Mouse (Mus musculus) gastrocnemius, postnatal 4 days (tissue): ENCODE measurements around the gene Agpat4. TPM values are rescaled to one million over a fixed set of nuclear protein-coding genes. Genes with fewer than 3 reads are reported as not detected.

Source experiments
- DNase-seq, 2 experiments: peaks; one replicate each; pipeline ENCODE4 v3.0.0; 2021 to 2022; ENCODE audit warnings: low spot score in 2 of 2, mixed read lengths in 2 of 2
- total RNA-seq, 2 experiments: library from RNA; stranded (reverse); gene quantifications; 2 replicates each; pipeline ENCODE4 v1.2.3; 2021

Agpat4 gene
- total RNA-seq, 2 experiments from 2014 or later, result 11.2 to 13.5 TPM

GRCm38 (mm10) chr17:12159187-12160060 is 40.9 kb downstream of the Agpat4 start:
- no peak for DNase-seq

DNA sequence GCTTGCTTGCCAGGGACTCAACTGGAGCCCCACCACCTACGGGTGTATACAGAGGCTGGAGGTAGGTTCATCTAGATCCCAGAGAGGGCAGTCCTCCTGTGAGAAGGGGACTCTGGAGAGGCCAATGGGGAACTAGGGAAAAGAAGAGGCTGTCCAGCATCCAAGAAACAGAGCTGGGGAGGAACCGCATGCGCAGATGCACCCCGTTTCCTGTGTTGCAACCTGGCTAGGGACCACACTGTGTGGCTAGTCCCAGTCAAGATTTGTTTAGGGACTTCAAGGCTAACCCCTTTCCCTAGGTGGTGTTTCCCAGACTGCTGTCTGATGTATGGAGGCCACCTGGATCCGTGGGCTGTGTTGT is 41.5 kb downstream of the Agpat4 start:
- DNase-seq, result no peak

DNA sequence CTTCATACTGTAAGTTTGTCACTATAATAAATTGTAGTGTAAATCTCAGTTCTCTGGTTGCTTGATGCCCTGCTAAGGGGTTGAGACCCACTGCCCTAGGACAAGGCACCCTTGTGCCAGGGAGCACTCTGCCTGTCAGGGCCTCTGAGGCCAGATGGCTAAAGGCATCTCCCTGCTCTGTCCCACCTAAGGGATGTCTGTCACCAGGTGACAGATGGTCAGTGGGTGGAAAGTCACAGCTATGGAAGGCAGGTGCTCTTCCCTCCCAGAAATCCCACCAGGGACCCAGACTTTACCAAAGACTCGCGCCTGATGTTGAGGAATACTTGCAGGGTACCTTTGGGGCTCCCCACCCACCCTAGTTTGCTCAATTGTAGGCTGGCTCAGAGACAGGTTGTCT is 42.0 kb downstream of the Agpat4 start:
- no peak for DNase-seq

- DNase-seq, result no peak
Observed at GRCm38 (mm10) chr17:12160984-12161764, 42.7 kb downstream of the Agpat4 start.

DNA sequence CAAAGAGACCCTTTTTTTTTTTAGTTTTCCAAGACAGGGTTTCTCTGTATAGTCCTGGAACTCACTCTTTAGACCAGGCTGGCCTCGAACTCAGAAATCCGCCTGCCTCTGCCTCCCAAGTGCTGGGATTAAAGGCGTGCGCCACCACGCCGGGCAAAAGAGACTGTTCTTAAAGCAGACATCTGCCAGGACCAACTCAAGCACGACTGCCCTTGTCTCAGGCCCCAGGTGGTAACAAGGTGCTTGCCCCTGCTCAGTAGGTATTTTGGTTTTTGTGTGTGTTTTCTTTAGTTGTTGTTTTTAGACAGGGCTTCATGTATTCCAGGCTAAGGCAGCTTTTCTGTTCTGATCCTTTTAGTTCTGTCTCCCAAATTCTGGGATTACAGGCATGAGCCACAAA is 43.4 kb downstream of the Agpat4 start:
- no peak for DNase-seq

GRCm38 (mm10) chr17:12162824-12163223 is 44.3 kb downstream of the Agpat4 start:
- no peak for DNase-seq

DNA sequence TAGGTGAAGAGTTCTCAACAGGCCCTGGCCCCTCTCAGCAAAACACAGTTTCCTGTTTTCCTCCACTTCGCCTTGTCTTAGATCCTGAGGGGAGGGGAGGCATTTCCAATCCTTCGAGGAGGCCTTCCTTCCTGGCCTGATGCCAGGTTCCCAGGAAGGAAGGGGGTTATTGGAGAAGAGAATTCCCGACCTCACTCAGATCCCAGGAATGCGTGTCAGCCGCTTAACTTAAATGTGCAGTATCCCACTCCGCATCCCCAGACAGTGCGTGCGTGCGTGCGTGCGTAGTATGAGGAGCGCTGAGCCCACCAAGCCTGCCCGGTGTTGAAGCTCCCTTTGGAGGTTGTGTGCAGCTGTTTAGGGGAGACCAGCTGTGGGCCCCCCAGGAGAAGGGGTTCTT is 44.9 kb downstream of the Agpat4 start:
- DNase-seq, result no peak

GRCm38 (mm10) chr17:12163903-12164302 is 45.4 kb downstream of the Agpat4 start:
- no peak for DNase-seq

- DNase-seq, result no peak
Observed at GRCm38 (mm10) chr17:12164507-12164906, 46.0 kb downstream of the Agpat4 start.

GRCm38 (mm10) chr17:12165009-12165695 is 46.6 kb downstream of the Agpat4 start:
- no peak for DNase-seq

- DNase-seq, result no peak
Observed at GRCm38 (mm10) chr17:12165701-12166100, 47.2 kb downstream of the Agpat4 start.

DNA sequence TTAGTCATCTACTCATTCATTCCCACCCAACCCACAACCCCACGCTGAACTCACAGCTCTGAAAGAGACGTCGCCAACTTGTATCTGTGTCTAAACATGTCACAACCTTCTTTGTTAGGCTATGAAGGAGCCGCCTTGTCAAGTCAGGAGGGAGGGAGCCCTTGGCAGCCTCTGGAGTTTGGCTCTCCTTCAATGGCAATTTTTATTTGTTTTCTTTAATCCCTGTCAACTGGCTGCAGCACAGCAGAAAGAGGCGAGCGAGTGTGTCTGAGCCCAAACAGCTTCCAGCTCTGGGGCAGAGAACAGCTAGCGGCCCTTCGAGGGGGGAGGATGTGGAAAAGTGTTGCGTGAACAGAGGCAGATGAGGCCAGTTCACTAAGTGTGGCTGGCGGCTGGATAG is 50.0 kb downstream of the Agpat4 start:
- peak; percentile 33 to 57 for DNase-seq

GRCm38 (mm10) chr17:12169326-12169836 is 50.9 kb downstream of the Agpat4 start:
- no peak for DNase-seq

DNA sequence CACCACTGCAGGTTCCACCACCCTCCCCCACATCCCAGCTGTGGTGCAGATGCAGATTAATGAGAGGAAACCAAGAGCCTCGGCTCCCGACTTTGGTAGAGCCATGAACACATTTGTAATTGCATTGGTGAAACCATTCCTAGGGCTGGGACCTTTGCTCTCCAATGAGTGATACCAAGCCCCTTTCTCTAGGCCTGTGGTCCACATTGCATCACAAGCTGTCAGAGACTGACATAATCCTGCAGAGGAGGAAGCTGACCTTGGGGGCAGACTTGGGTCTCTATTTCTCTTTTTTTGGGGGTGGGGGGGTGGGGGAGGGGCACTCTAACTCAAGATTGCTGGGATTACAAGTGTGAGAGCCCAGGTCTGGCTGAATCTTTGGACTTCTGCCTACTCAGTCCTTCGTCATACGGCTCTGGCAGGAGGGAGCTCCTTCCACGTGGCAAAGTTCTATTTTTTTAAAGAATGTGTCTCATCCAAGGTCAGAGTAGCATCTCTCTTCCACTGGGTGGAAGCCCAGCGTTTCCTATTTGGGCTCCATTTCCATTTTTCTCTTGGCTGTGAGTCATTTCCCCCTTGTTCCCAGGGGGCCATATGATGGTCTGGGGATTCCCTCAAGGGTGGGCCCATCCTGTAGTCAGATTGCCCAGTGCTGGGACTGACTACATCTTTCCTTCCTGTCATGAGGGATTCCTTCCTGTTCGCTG is 52.4 kb downstream of the Agpat4 start:
- no peak for DNase-seq

DNA sequence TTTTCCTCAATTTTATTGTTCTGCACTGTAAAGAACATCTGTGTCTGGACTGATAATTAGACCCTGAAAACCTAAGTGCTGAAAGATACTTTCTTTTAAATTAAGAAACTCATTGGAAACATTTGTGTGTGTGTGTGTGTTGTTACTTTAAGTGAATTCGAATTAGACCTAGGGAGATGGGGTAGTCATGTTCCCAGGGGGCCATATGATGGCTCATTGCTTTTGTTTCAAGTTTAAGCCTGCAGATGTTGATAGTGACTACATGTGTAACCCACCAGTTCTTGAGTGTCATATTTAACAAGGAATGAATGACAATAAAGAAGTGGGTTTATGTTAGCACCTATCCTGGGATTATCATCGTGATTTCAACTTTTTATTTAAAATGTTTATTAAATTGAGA is 53.2 kb downstream of the Agpat4 start:
- no peak for DNase-seq

GRCm38 (mm10) chr17:12174221-12174620 is 55.7 kb downstream of the Agpat4 start:
- no peak for DNase-seq

GRCm38 (mm10) chr17:12174896-12175295 is 56.4 kb downstream of the Agpat4 start:
- DNase-seq, result no peak

DNA sequence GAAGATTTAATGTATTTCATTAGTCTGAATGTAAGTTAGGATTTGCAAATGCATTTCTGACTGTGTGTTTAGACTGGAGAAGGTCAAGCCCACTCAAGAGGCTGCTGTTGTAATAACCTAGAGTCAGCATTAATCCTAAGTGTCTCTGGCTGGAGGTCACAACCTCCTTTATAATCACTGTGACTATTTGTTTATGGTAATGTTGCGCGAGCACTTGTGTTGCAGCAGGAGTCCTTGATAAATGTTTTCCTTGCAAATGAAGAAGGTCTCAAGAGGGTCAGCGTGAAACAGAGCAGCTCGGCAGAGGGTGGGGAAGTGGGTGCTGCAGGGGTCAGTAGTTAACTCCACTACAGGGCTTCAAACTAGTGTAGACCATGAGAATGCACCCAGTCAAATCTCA is 57.1 kb downstream of the Agpat4 start:
- no peak for DNase-seq

DNA sequence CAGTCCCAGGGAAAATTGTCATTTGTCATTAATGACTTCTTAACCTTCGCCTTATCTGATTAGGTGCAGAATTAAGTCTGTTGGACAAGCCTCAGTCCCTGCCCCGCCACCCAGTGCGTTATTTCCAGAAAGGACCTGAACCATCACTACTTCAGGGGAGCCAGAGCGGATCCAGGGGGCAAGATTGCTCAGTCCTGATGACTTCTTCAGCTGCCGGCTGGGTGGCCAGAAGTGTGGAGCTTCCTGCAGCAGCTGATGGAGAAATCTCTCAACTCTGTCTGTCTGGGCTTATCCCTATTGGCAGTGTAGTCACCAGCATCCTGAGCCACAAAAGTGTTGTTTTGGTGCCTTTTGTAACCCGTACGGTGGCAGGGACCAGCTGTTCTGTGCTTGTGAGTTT is 60.8 kb downstream of the Agpat4 start:
- DNase-seq, result no peak

GRCm38 (mm10) chr17:12179766-12180165 is 61.3 kb downstream of the Agpat4 start:
- DNase-seq, result no peak
